Mouse (Mus musculus): ENCODE measurements around the gene Phactr3.

The Phactr3 gene

GRCm38 (mm10) chr2:178128594-178128993 lies 9.8 kb downstream of the Phactr3 start:
- TF ChIP-seq GATA4 (IDR thresholded peaks at IDR 0.05; ENCODE audit: insufficient replicate concordance, low read length): no peak

- TF ChIP-seq GATA4 (IDR thresholded peaks at IDR 0.05; ENCODE audit: insufficient replicate concordance, low read length): no peak
Measured at GRCm38 (mm10) chr2:178129161-178129560, 10.4 kb downstream of the Phactr3 start.

GRCm38 (mm10) chr2:178129676-178130075 lies 10.9 kb downstream of the Phactr3 start:
- no peak for TF ChIP-seq GATA4 (IDR thresholded peaks at IDR 0.05; ENCODE audit: insufficient replicate concordance, low read length)

- TF ChIP-seq GATA4 (IDR thresholded peaks at IDR 0.05; ENCODE audit: insufficient replicate concordance, low read length): no peak
Measured at GRCm38 (mm10) chr2:178130536-178130935, 11.8 kb downstream of the Phactr3 start.

- no peak for TF ChIP-seq GATA4 (IDR thresholded peaks at IDR 0.05; ENCODE audit: insufficient replicate concordance, low read length)
Measured at GRCm38 (mm10) chr2:178131011-178131410, 12.2 kb downstream of the Phactr3 start.

- TF ChIP-seq GATA4 (IDR thresholded peaks at IDR 0.05; ENCODE audit: insufficient replicate concordance, low read length): no peak
Measured at GRCm38 (mm10) chr2:178131606-178132365, 13.0 kb downstream of the Phactr3 start.

GRCm38 (mm10) chr2:178135713-178136112 lies 16.9 kb downstream of the Phactr3 start:
- TF ChIP-seq GATA4 (IDR thresholded peaks at IDR 0.05; ENCODE audit: insufficient replicate concordance, low read length): no peak

GRCm38 (mm10) chr2:178137518-178137917 lies 18.7 kb downstream of the Phactr3 start:
- no peak for TF ChIP-seq GATA4 (IDR thresholded peaks at IDR 0.05; ENCODE audit: insufficient replicate concordance, low read length)

- no peak for TF ChIP-seq GATA4 (IDR thresholded peaks at IDR 0.05; ENCODE audit: insufficient replicate concordance, low read length)
Measured at GRCm38 (mm10) chr2:178141489-178141922, 22.7 kb downstream of the Phactr3 start.

- TF ChIP-seq GATA4 (IDR thresholded peaks at IDR 0.05; ENCODE audit: insufficient replicate concordance, low read length): no peak
Measured at GRCm38 (mm10) chr2:178142291-178143023, 23.7 kb downstream of the Phactr3 start.

GRCm38 (mm10) chr2:178143024-178143415 lies 24.2 kb downstream of the Phactr3 start:
- TF ChIP-seq GATA4 (IDR thresholded peaks at IDR 0.05; ENCODE audit: insufficient replicate concordance, low read length): no peak

GRCm38 (mm10) chr2:178143898-178144297 lies 25.1 kb downstream of the Phactr3 start:
- no peak for TF ChIP-seq GATA4 (IDR thresholded peaks at IDR 0.05; ENCODE audit: insufficient replicate concordance, low read length)

- no peak for TF ChIP-seq GATA4 (IDR thresholded peaks at IDR 0.05; ENCODE audit: insufficient replicate concordance, low read length)
Measured at GRCm38 (mm10) chr2:178149312-178149711, 30.5 kb downstream of the Phactr3 start.

GRCm38 (mm10) chr2:178150697-178151096 lies 31.9 kb downstream of the Phactr3 start:
- no peak for TF ChIP-seq GATA4 (IDR thresholded peaks at IDR 0.05; ENCODE audit: insufficient replicate concordance, low read length)

- no peak for TF ChIP-seq GATA4 (IDR thresholded peaks at IDR 0.05; ENCODE audit: insufficient replicate concordance, low read length)
Measured at GRCm38 (mm10) chr2:178153601-178154000, 34.8 kb downstream of the Phactr3 start.

- TF ChIP-seq GATA4 (IDR thresholded peaks at IDR 0.05; ENCODE audit: insufficient replicate concordance, low read length): no peak
Measured at GRCm38 (mm10) chr2:178154129-178154528, 35.4 kb downstream of the Phactr3 start.
